Mouse (Mus musculus): ENCODE data around the gene Msx3. TPM values are rescaled to one million over a fixed set of nuclear protein-coding genes. Genes with fewer than 3 reads are reported as not detected.

The Msx3 gene
- total RNA-seq, 1 experiment from 2014 or later = not detected

DNA sequence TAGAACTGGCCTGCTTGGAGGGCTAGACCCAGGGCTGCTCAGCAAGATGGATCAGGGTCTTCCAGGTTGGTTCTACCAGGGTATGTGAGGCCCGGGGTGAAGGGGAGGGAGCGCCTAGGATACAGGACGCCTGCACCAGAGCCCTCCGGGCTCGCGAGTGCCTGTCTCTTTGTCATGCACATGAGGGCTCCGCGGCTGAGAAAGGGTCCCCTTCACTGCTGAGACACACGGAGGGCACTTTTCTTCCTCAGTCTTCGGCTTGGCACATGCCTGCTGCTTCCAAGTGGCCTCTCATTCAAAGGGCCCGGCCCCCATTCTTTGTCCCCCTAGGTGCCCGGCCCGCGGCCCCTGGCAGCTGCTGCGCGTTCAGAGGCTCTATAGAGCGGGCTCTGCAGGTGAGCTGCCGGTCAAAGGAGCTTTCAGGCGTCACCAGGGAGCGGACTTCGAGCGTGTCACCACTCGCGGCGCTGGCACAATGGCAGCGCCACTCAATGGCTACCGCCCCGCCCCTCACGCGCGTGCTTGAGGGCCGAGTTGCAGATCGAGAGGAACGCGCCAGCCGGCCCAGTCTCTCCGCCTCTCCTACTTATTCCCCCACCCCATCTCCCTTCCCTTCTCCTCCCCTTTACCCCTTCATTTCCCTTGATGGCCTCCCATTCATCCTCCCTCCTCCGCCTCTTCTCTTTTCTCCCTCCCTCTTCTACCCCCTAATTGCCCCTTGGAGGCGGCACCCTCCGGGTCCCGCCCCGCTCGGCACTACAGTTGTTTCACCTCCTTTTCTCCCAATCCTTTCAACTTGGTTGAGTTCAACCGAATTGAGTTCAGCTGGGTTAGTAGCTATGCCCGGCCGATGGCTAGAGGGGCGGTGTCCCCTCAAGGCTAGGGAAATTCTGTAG, 12.3 kb upstream of the Msx3 start:
- ATAC-seq (replicated peaks in 1 of 2; ENCODE audit: insufficient read depth in 1 of 2, low FRiP score in 2 of 2, low TSS enrichment in 1 of 2, low read depth in 1 of 2, poor library complexity in 2 of 2, severe bottlenecking in 2 of 2) = no peak; a peak in 1 of 4 replicates

DNA sequence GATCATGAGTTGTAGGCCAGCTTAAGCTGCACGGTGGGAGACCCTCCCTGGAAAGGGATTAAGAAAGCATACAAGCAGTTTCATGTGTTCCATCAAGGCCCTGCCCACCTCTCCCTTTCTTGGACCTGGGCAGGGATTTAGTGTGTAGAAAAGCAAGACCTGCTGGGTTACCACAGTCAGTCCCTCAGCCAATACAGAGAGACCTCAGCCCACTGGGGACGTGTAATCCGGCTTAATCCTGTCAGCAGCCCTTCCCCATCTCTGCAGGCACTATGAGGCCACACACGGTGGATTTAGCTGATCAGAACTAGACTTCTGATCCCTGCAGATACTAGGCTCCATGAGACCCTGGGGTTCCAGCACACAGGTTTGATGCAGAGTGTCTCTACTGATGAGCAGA, 10.7 kb upstream of the Msx3 start:
- no peak for ATAC-seq (replicated peaks in 1 of 2; ENCODE audit: insufficient read depth in 1 of 2, low FRiP score in 2 of 2, low TSS enrichment in 1 of 2, low read depth in 1 of 2, poor library complexity in 2 of 2, severe bottlenecking in 2 of 2)

DNA sequence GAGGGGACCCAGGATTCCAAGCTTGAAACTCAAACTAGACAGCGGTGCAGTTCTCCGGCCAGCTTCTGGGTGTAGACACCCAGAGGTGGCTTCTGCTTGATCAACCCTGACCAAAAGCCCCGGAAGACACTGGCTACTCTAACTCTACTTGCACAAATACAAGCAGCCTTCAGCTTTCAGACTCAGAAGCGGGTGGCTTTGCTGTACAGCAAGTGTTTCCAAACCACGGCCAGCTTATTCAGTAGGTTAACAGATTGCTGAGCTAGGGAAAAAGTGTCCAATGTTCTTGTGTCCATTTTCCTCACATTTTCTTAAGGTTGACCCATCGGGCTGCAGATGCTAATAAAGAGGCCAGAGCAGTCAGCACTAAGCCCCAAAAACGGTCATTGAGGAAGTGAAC, 9.6 kb upstream of the Msx3 start:
- no peak for ATAC-seq (replicated peaks in 1 of 2; ENCODE audit: insufficient read depth in 1 of 2, low FRiP score in 2 of 2, low TSS enrichment in 1 of 2, low read depth in 1 of 2, poor library complexity in 2 of 2, severe bottlenecking in 2 of 2)

DNA sequence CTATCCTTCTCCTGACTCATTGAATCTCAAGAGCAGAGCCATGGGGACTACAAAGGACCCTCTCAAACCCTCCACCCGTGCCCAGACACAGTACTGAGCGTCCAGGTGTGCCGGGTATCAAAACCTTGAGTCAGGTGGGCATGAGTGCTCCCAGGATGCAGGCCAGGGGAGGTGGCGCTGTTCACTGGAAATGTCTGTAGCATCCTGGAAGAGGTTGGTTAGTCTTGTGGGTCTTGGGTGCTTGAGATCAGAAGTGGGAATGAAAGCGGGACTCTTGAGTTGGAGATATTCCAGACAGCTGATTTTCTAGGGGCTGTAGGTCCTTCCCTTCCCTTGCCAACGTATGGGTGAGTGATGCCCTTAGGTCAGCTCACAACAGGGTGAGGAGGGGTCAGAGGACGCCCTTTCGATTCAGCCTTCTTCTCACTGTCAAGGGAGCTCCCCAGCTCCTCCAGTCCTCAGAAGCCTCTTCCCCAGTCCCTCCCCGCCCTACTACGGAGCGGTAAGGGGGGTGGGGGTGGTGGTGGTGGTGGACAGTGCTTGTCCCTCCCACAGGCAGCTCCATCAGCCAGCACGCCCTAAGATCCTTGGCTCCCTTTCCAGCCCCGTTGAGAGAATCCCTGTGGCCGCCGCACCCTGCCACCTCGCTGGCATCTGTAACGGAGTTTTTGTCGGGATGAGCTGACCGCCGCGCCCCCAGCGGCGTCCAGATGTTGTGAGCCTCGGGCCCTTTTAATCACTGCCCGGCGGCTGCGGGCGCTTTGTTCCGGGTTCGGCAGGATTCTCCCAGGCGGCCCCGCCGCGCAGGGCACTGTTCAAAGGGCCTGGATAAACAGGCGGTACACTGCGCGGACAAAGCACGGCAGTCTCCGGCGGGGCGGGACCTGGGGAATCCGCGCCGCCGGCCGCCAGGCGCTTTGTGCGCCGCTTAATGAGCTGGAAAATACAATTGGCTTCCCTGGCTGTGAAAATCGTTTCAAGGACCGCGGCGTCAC, 8.8 kb upstream of the Msx3 start:
- no peak for ATAC-seq (replicated peaks in 1 of 2; ENCODE audit: insufficient read depth in 1 of 2, low FRiP score in 2 of 2, low TSS enrichment in 1 of 2, low read depth in 1 of 2, poor library complexity in 2 of 2, severe bottlenecking in 2 of 2)

DNA sequence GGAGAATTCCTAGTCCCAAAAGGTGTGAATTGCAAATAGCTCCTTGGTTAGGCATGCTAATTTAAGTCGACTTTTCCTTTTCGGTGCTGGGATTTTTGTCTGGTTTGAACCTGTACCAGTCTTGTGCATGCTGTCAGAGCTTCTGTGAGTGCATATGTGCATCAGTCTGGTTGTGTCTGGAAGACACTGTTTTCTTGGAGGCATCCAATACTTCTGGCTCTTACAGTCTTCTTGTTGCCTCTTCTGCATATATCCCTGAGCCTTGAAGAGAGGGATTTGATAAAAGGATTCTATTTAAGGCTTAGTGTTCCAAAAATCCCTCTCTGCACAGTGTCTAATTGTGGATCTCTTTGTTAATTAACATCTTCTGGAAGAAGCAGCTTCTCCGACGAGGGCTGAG, 5.2 kb upstream of the Msx3 start:
- ATAC-seq (replicated peaks in 1 of 2; ENCODE audit: insufficient read depth in 1 of 2, low FRiP score in 2 of 2, low TSS enrichment in 1 of 2, low read depth in 1 of 2, poor library complexity in 2 of 2, severe bottlenecking in 2 of 2) = no peak

DNA sequence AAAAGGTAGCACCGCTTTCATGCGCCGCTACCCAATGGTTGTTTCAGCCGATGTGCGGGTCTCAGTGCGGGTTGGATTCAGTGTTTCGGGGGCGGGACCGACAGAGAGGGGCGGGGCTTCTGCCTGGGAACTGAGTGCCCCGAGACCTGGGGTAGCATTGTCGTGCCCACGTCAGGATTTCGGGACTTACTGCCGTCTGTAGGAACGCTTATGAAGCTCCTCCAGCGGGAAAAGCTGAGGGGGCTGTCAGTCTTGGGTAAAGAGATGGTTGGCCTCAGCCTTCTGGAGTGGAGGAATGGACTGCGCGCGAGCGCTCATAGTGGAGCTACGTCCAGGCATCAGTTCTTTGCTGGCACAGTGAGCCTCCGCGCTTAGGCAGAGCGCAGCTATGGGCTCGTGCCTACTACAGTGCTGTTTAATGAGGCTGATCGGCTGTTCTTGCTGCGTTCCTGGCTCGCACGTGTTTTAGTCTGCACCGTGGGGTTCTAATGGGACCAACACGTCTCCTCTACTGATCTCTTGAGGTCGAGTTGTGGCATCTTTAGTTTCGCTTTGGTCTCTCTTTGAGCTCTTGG, 313 bp upstream of the Msx3 start:
- peak; percentile 36 to 40; a peak in 2 of 4 replicates for ATAC-seq (replicated peaks in 1 of 2; ENCODE audit: insufficient read depth in 1 of 2, low FRiP score in 2 of 2, low TSS enrichment in 1 of 2, low read depth in 1 of 2, poor library complexity in 2 of 2, severe bottlenecking in 2 of 2)

DNA sequence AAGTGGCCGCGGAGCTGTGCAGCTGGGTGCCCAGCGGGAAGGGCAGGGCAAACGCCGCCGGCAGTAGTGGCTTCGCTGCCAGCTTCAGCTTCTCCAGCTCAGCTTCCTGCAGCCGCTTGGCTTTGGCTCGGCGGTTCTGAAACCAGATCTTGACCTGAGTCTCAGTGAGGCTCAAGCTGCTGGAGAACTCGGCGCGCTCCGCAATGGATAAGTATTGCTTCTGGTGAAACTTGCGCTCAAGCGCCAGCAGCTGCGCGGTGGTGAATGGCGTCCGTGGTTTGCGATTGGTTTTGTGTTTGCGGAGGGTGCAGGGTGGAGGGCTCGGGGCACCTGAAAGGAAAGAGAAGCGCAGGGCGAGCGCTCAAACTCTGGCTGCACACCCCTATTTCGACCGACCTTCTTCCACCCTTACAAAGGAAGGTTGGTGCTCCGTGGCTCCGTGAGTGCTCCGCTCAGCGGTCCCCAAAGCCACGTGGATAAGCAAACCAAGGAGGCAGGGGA, 1.0 kb downstream of the Msx3 start:
- ATAC-seq (replicated peaks in 1 of 2; ENCODE audit: insufficient read depth in 1 of 2, low FRiP score in 2 of 2, low TSS enrichment in 1 of 2, low read depth in 1 of 2, poor library complexity in 2 of 2, severe bottlenecking in 2 of 2) = peak; percentile 11 to 17; a peak in 1 of 4 replicates

DNA sequence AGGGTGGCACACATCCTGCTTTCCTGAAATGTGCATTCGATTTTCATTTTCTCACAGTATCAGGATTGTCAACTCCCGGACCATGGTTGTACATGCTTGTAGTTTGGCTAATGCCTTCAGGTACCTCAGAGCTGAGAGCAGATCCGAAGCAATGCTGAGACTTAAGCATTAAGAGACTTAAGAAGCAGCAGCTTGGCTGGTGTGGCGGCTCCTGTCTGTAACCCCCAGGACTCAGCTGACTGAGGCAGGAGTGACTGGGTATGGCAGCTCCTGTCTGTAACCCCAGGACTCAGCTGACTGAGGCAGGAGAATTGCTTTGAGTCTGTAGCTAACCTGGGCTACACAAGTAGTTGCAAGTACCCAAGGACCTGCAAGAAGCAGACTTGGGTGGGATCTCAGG, 3.3 kb downstream of the Msx3 start:
- ATAC-seq (replicated peaks in 1 of 2; ENCODE audit: insufficient read depth in 1 of 2, low FRiP score in 2 of 2, low TSS enrichment in 1 of 2, low read depth in 1 of 2, poor library complexity in 2 of 2, severe bottlenecking in 2 of 2) = no peak

DNA sequence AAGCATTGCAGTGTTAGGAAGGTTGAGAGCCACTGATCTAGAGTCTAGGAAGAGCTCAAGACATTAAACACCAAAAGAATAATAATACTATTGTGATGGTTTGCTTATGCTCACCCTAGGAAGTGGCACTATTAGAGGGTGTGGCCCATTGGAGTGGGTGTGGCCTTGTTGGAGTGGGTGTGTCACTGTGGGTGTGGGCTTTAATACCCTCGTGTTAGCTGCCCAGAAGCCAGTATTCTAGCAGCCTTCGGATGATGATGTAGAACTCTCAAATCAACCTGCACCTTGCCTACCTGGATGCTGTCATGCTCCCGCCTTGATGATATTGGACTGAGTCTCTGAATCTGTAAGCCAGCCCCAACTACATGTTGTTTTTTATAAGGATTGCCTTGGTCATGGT, 6.2 kb downstream of the Msx3 start:
- ATAC-seq (replicated peaks in 1 of 2; ENCODE audit: insufficient read depth in 1 of 2, low FRiP score in 2 of 2, low TSS enrichment in 1 of 2, low read depth in 1 of 2, poor library complexity in 2 of 2, severe bottlenecking in 2 of 2) = no peak

DNA sequence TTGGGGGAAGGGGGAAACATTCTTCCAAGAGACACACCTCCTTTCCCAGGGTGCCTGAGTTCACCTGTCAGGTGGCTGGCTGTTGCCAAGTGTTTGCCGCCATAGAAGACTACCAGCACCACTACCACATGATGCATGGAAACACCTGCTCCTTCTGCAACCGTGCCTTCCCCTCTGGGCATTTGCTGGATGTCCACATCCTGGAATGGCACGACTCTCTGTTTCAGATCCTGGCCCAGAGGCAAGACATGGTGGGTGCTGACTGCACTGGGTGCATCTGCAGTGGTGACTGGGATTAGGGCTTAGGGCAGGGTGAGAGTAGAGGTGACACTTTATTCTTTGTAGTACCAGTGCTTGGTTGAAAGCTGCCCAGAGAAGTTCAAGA, 11.7 kb downstream of the Msx3 start:
- no peak for ATAC-seq (replicated peaks in 1 of 2; ENCODE audit: insufficient read depth in 1 of 2, low FRiP score in 2 of 2, low TSS enrichment in 1 of 2, low read depth in 1 of 2, poor library complexity in 2 of 2, severe bottlenecking in 2 of 2)

DNA sequence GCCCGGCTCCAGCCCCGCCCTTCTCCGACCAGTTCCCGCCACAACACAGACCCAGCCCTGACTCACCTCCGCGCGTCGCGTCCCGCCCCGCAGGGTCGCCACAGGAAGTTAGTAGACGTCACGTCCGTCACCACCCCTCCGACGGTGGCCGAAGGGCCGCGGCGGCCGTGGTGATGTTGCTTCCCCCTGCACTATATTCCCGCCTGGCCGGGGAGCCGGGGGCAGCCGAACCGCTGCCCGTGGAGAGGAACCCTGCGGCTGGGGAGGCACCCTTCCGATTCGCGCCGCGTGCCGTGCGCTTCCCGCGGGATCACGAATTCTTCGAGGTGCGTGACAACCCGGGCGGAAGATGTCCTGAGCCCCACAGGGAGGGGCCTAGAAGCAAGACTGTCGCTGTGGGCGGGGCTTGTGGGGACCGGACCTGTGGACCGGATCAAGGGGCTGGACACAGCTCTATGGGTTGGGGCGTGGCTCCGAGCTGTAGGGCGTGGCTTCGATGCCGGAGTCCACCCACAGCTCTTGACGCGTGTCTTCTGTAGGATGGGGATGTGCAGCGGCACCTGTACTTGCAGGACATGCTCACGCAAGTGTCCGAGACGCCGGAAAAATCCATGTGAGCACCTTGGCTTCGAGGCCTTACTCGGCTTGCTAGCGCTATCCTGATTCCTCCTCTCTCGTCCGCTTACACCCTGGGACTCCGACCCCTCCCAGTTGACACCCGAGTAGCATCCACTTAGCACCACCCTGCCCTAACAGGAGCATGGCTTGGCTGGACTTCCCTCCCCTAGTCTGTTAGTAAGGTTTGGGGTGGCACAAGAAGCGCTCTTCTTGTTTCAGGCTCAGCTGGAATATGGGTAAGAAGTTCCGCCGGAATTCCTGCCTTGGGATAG, 12.4 kb downstream of the Msx3 start, which contains the start of the genes Zfp511 and Tubgcp2:
Zfp511 (plus strand) TSS at position 111 of the 890 bp plus-strand sequence.
Tubgcp2 (minus strand) TSS at position 389 of the 890 bp plus-strand sequence.
- peak; percentile 93 to 94 for ATAC-seq (replicated peaks in 1 of 2; ENCODE audit: insufficient read depth in 1 of 2, low FRiP score in 2 of 2, low TSS enrichment in 1 of 2, low read depth in 1 of 2, poor library complexity in 2 of 2, severe bottlenecking in 2 of 2)

DNA sequence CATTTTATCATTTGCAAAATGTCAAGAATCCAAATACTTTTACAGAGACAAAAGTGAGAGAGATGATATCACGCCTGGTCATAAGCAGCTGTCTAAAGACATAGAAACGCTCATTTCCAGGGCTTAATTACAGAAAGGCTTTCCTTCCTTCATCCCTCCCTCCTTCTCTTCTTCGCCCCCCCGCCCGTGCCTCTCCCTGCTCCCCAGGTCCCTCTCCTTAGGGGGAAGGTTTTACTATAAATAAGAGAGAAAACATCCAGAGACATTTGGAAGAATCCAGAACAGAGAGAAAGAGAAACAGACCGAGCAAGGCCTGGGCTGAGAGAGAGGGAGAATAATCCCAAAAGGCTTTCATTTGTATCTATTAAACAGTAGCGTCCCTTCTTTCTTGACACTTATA, 13.4 kb downstream of the Msx3 start:
- ATAC-seq (replicated peaks in 1 of 2; ENCODE audit: insufficient read depth in 1 of 2, low FRiP score in 2 of 2, low TSS enrichment in 1 of 2, low read depth in 1 of 2, poor library complexity in 2 of 2, severe bottlenecking in 2 of 2) = no peak

DNA sequence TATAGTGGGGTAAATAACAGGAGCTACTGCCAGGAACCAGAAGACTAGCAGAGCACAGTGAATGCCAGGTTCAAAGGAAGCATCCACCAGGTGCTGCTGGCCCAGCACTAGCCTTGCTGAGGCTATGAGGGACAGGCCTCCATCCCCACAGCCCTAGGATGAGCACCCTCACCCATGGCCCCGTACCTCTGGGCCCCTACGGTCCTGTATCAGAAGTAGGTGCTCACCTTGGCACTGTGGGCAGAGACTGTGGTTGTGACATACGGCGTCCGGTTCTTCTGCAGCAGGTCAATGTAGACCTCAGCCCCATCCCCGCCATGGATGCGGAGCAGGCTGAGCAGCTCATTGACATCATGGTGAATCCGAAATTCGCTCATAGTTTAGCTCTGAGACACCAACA, 15.5 kb downstream of the Msx3 start:
- ATAC-seq (replicated peaks in 1 of 2; ENCODE audit: insufficient read depth in 1 of 2, low FRiP score in 2 of 2, low TSS enrichment in 1 of 2, low read depth in 1 of 2, poor library complexity in 2 of 2, severe bottlenecking in 2 of 2) = no peak

DNA sequence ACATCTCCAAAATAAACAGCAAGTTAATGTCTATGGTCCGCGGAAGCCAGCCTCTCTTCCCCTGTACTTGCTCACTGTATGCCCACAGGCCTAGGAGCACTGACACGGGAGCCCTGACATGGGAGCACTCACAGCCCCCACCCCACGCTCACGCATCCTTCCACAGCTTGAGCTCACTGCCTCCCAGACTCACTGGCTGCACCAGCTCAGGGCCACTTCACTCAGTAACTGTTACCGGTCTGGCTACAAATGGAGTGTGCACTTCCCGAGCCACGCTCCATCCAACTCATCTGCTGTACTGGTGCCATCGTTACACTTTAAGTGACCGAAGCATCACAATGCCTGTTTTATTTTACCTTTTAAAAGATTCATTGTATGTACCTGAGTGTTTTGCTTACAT, 16.5 kb downstream of the Msx3 start:
- ATAC-seq (replicated peaks in 1 of 2; ENCODE audit: insufficient read depth in 1 of 2, low FRiP score in 2 of 2, low TSS enrichment in 1 of 2, low read depth in 1 of 2, poor library complexity in 2 of 2, severe bottlenecking in 2 of 2) = no peak

DNA sequence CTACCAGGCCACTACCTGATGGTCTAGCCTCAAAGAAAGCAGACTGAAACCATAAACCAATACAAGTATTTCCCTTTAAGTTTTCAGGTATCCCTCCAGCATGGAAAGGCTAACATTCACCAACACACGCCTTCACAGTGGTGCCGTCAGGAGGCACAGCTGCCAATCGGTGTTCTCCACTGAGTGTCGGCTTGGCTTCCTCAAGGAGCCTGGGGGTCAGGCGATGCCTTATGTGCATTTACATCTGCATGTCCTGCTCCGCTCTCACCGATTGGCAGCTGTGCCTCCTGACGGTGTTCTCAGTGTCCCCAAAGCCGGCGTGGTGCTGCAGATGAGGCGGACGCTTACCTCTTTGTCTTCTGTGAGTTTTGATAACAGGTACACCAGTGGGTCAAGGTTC, 17.1 kb downstream of the Msx3 start:
- no peak for ATAC-seq (replicated peaks in 1 of 2; ENCODE audit: insufficient read depth in 1 of 2, low FRiP score in 2 of 2, low TSS enrichment in 1 of 2, low read depth in 1 of 2, poor library complexity in 2 of 2, severe bottlenecking in 2 of 2)

DNA sequence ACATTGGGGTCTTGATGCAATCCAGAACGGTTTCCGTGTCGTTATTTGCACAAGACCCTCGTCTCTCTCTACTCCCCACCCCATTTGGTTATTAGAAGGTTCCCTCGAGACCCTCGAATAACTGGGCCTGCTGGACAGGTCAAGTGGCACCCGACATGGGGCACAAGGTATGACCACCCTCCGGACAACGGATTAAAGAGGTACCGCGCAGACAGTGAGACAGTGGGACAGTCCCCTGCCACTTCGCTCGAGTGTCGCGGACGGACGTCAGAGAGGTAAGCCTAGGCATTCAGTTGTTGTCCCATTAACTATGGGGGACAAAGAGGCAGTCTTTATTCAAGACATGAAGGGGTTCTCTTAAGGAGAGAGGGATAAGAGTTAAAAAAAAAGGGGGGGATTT, 37.6 kb downstream of the Msx3 start:
- no peak for ATAC-seq (replicated peaks in 1 of 2; ENCODE audit: insufficient read depth in 1 of 2, low FRiP score in 2 of 2, low TSS enrichment in 1 of 2, low read depth in 1 of 2, poor library complexity in 2 of 2, severe bottlenecking in 2 of 2)

DNA sequence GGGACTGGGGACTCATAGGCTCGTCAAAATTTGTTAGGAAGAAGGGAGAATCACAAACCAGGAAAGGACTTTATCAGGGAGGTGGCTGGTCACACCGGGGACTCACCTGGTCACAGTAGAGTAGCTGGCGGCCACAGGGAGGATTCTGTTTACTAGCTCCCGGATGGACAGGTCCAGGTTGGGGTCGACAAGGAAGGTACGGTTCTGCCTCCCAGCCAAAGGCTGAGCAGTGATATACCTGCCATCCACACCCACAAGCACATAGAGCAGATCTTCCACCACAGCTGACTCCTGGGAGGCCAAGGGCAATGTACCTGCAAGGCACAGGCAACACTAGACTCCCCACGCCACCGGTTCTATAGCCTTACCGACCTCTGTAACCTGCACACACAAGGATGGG, 41.1 kb downstream of the Msx3 start:
- ATAC-seq (replicated peaks in 1 of 2; ENCODE audit: insufficient read depth in 1 of 2, low FRiP score in 2 of 2, low TSS enrichment in 1 of 2, low read depth in 1 of 2, poor library complexity in 2 of 2, severe bottlenecking in 2 of 2) = no peak

Data from hematopoietic stem cell, adult 5-6 weeks (primary cell).